Mouse (Mus musculus) thymus, adult 2 months (tissue): ENCODE measurements at regions not wholly inside any gene's neighbourhood (a gene's known extent, or its start where the extent isn't known, plus 50 kb on each side); places are given as distances from the start of the nearest gene placed in this dataset.

Source experiments
- CTCF ChIP-seq: fragments of 200-500 bp; IDR thresholded peaks from 2 replicates; pipeline ENCODE4 v1.5.1; 2012; ENCODE audit warnings: mild to moderate bottlenecking, control low read depth, low read length, moderate library complexity, borderline replicate concordance; ENCODE audit not compliant: control insufficient read depth, poor library complexity, insufficient read depth; ENCODE audit errors: extremely low read depth
- POLR2A ChIP-seq: fragments of 200-500 bp; IDR thresholded peaks from 2 replicates; pipeline ENCODE4 v1.6.1; 2012; ENCODE audit warnings: mild to moderate bottlenecking, low read length, control low read depth, moderate library complexity; ENCODE audit not compliant: control insufficient read depth, poor library complexity, insufficient read depth; ENCODE audit errors: extremely low read depth

DNA sequence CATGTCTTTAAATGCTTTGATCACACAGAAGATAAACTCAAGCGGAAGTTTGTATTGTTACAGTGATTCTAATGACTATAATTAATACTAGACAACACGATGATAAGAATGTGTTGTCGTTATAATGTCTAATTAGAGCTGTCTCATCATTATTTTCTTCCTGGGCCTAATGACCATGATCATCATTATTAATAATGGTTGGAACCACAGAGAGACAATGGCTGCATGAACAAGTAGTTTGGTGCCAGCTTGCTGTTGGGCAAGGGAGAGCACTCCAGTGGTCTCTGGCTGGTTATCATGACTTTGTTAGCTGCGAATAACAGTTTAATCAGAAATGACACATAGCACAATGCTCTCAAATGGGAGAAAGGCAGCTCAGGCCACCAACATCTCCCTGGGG, 296.4 kb downstream of the Pdcd6ip start:
- TF ChIP-seq CTCF (no peak), POLR2A (no peak)
